Mouse (Mus musculus) heart, embryonic 16.5 days (tissue): Measurements from ENCODE around the gene Zfp879. TPM values are rescaled to one million over a fixed set of nuclear protein-coding genes. Genes with fewer than 3 reads are reported as not detected.

Experiments used
- ATAC-seq: fragments of 200-750 bp; cut with Nextera tagmentation; replicated peaks from 2 replicates; pipeline ENCODE4 v1.8.0; 2017; ENCODE audit warnings: moderate number of reproducible peaks; ENCODE audit not compliant: insufficient read depth, low FRiP score; ENCODE audit errors: extremely low read depth
- H3K27ac ChIP-seq: fragments of 300-500 bp; sonication (generic); 2 replicates; pipeline ENCODE4 v1.5.1; 2014; ENCODE audit warnings: mild to moderate bottlenecking, low read length, control low read depth, moderate library complexity
- H3K27me3 ChIP-seq: fragments of 300-500 bp; sonication (generic); 2 replicates; pipeline ENCODE4 v1.6.1; 2014; ENCODE audit warnings: low read length, mixed read lengths; ENCODE audit not compliant: control insufficient read depth, insufficient read depth
- H3K36me3 ChIP-seq: fragments of 300-500 bp; sonication (generic); 2 replicates; pipeline ENCODE4 v1.6.1; 2014; ENCODE audit not compliant: control insufficient read depth, insufficient read depth
- H3K4me1 ChIP-seq: fragments of 300-500 bp; sonication (generic); 2 replicates; pipeline ENCODE4 v1.6.1; 2014; ENCODE audit warnings: low read length, mixed read lengths; ENCODE audit not compliant: control insufficient read depth, insufficient read depth
- H3K4me2 ChIP-seq: fragments of 300-500 bp; sonication (generic); 2 replicates; pipeline ENCODE4 v1.6.1; 2014; ENCODE audit warnings: low read depth, mild to moderate bottlenecking, control low read depth, low read length
- H3K4me3 ChIP-seq: fragments of 300-500 bp; sonication (generic); 2 replicates; pipeline ENCODE4 v1.5.1; 2014; ENCODE audit warnings: mild to moderate bottlenecking, control low read depth, low read length
- H3K9ac ChIP-seq: fragments of 300-500 bp; sonication (generic); 2 replicates; pipeline ENCODE4 v1.6.1; 2014; ENCODE audit warnings: low read length, control low read depth
- H3K9me3 ChIP-seq: fragments of 300-500 bp; sonication (generic); replicated peaks from 2 replicates; pipeline ENCODE4 v1.6.1; 2016; ENCODE audit warnings: low read length; ENCODE audit not compliant: control insufficient read depth
- WGBS: fragments of 180-500 bp; shearing (Covaris S2); extraction: QIAGEN DNeasy Blood & Tissue Kit; methylation state at CpG from one replicate; pipeline ENCODE4 v1.1.7; 2014; 5-methylcytosine and 5-hydroxymethylcytosine counted together
- polyA plus RNA-seq: library from polyadenylated mRNA; unstranded; fragments of >200 nt; fragmentation: Nextera tagmentation; extraction: Ambion mirVana; gene quantifications from 2 replicates; pipeline ENCODE4 v1.2.1, GENCODE M21; 2015

Gene Zfp879
- 0.35 and 0.72 TPM in 2 replicates for polyA plus RNA-seq

DNA sequence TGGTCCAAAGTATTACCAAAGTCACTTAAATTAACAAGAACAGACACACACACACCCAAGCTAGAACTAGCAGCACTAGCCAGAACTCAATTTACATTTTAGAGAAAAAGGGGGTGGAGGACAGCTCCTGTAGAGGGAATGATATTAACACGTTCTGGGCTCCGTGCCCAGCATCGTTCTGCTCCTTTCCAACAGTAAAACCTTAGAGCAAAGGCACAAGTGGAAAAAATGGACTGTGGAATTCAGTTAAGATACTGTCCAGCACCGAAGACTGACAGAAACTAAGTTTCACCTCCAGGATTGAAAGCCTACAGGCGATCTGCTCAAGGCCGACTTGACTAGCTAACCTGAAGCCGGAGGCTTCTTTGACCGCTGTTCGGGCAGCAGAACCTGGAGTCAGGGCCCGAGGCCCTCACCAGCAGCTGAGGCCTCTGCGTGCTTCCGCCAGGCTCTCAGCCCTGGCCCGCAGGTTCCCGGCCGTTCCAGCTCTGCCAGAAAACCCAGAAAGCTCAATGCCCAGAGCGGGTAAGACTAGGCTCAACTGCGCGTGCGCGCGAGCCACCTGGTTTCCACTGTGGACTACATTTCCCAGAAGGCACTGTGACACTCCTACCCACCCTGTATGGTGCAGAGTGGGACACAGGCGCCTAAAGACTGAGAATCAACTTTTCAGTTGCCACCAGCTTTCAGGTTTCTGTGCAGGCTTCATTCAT is at the start of gene Zfp879:
Zfp879 (minus strand) TSS at position 530 of the 713 bp plus-strand sequence.
- Histone ChIP-seq H3K27me3 (no peaks in the 10 kb centered on the region), H3K4me1 (peaks cover 6% of the 10 kb centered on the region), H3K4me3 (peak within 1 kb of the TSS; percentile 57), H3K27ac (peak within 1 kb of the TSS; percentile 94), H3K9ac (peak within 1 kb of the TSS; percentile 82), H3K36me3 (no peaks in the 10 kb centered on the region), H3K4me2 (peak within 1 kb of the TSS; percentile 85), H3K9me3 (no peaks in the 10 kb centered on the region)
- 13% methylated on average over 22 of the region's 22 CpGs for WGBS
- peak; percentile 98 for ATAC-seq

DNA sequence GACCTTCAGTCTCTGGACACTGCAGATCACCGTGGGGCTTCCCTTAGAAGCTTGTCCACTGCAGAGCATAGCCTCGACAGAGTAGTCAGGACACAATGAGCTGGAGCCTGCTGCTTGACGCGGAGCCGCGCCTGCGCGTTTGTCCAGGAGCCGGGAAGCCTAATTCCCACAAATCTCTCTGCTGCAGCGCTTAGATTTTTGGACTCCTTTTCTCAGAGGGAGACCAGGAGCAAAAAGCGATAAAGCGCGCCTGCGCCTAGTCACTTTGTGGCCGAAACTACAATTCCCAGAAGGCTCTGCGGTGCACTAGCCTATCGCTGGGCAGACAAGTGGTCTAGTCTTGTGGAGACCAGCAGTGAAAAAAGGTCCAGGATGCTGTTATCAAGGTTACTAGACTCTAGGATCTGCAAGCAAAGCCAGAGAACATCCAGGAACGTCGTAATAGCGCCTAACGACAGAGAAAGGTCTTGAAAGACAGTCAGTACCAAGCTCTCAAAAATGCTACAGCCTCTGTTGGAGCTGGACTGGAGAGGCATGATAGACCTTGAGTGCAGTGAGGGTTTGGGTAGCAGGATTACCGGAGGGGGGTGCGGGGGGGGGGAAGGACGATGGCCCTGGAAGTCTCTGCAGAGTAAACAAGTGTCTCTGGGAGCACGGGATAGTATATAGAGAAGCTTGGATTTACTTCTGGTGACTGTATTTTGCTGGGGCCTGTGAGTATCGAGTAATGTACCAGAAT is 46.2 kb upstream of the Zfp879 start, which contains the start of gene Zfp454:
Zfp454 (minus strand) TSS at position 262 of the 739 bp plus-strand sequence.
- H3K4me3 ChIP-seq, result peak within 1 kb of the TSS; percentile 56
- WGBS, result 6% methylated on average over 26 of the region's 26 CpGs
- H3K27ac ChIP-seq, result no peak within 1 kb of the TSS

DNA sequence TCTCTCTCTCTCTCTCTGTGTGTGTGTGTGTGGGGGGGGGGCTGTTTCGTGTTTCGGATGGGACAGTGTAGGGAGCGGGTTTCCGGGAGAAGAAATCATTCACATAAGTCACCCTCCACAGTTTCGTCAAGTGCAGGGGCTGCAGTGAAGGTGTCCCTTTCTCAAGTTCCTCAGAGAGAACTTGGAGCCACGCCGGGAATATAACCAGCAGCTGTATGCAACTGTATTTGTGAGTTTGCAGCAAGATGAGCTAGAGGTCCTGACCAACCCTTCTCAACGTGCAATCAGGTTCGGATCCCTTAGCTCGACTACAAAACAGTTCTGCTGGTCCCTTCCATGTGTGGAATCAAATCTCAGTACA is 45.6 kb upstream of the Zfp879 start:
- 20% methylated on average over 10 of the region's 10 CpGs for WGBS
- 0 out of 2 replicates have a peak, but pooled peaks have one; percentile 4 for ATAC-seq
- H3K4me1 ChIP-seq, result peaks cover 6% of the 10 kb centered on the region
- H3K4me3 ChIP-seq, result peak overlapping the region; percentile 56
- H3K9me3 ChIP-seq, result no peaks in the 10 kb centered on the region
- H3K27me3 ChIP-seq, result no peaks in the 10 kb centered on the region; the same call in 1 of the 2 replicates
- peaks cover 2% of the 10 kb centered on the region; the same call in 1 of the 2 replicates for H3K36me3 ChIP-seq
- no peak overlapping the region for H3K27ac ChIP-seq
- H3K9ac ChIP-seq, result peak overlapping the region; percentile 73
- peak overlapping the region; percentile 74 for H3K4me2 ChIP-seq

More for the DNA sequence above, 46.2 kb upstream of the Zfp879 start, which contains the start of gene Zfp454:
- Histone ChIP-seq H3K4me1 (peaks cover 6% of the 10 kb centered on the region), H3K4me2 (peak within 1 kb of the TSS; percentile 74), H3K9ac (peak within 1 kb of the TSS; percentile 73), H3K27me3 (no peaks in the 10 kb centered on the region; the same call in 1 of the 2 replicates), H3K36me3 (peaks cover 2% of the 10 kb centered on the region; the same call in 1 of the 2 replicates), H3K9me3 (peaks cover 3% of the 10 kb centered on the region; the same call in 1 of the 2 replicates)
- peak; percentile 92 for ATAC-seq

DNA sequence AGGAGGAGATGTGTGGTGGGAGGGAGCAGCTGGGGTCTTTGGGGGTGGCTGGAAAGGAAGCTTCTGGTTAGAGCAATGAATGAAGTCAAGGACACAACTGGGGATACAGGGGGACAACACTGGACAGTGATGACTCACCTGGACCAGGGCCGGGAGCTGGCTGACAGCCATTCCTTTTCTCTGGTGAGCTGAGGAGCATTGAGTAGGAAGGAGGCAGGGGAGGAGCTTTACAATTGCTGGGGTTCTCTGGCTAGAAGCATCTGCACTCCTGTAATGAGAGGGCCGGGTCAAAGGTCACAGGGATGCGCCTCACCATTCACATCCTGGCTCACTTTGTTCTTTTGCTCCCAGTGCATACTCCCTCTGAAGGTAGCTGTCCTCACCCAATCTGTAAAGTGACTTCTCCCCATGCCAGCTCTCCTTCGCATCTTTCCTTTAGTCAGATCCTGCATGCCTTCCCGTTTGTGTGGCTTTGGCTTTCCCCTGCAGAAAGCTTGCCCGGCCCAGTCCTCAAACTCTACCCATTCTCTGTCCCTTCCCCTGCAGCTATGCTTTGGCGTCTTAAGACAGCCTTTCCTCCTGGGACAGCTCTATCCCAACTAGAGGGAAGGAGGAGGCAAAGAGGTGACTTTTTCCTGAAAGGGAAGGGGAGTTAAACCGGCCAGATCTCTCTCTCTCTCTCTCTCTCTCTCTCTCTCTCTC is 45.0 kb upstream of the Zfp879 start:
- H3K27ac ChIP-seq, result no peak overlapping the region
- peak overlapping the region; percentile 56 for H3K4me3 ChIP-seq
- no peaks in the 10 kb centered on the region for H3K9me3 ChIP-seq
- no peaks in the 10 kb centered on the region for H3K27me3 ChIP-seq
- 51% methylated on average over 8 of the region's 8 CpGs for WGBS
- H3K36me3 ChIP-seq, result peaks cover 2% of the 10 kb centered on the region; the same call in 1 of the 2 replicates
- H3K4me1 ChIP-seq, result peaks cover 6% of the 10 kb centered on the region
- ATAC-seq, result no peak
- peak overlapping the region; percentile 74 for H3K4me2 ChIP-seq
- peak overlapping the region; percentile 29 for H3K9ac ChIP-seq

DNA sequence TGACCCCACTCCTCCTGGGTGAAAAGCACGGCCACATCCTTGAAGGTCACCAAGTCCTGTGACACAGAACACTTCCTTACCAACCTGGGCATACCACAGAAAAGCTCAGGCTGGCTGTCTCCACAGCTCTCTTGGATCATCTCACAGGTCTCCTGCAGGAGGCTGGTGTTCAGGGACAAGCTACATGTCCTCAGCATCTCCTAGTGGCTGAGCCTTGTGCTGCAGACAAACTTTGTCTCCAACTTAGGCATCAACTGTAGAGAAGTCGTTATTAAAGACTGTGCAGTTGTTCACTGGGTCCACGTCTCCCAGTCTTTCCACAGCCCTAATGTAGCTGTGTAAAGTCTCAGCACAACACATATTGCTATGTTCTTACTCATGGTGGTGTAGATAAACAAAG is 42.4 kb upstream of the Zfp879 start:
- Histone ChIP-seq H3K4me3 (no peak overlapping the region), H3K27ac (no peak overlapping the region), H3K9ac (no peak overlapping the region), H3K4me1 (peaks cover 6% of the 10 kb centered on the region), H3K27me3 (no peaks in the 10 kb centered on the region), H3K36me3 (peaks cover 8% of the 10 kb centered on the region; the same call in 1 of the 2 replicates), H3K9me3 (no peaks in the 10 kb centered on the region), H3K4me2 (no peak overlapping the region)
- ATAC-seq, result no peak
- WGBS, result 70% methylated on average over 3 of the region's 3 CpGs

DNA sequence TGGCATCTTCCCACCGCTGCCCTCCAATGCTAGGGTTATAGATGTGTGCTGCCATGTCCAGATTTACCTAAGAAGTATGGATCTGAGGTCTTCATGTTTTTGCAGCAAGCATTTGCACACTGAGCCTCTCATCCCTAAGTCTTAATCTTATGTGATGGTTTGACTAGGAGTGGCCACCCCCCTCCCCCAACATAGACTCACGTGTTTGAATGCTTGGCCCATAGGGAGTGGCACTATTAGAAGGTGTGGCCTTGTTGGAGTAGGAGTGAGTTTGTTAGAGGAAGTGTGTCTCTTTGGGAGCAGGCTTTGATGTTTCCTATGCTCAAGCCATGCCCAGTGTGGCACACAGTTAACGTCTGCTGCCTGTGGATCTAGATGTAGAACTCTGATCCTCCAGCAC is 37.3 kb upstream of the Zfp879 start:
- Histone ChIP-seq H3K9me3 (peaks cover 7% of the 10 kb centered on the region), H3K27me3 (no peaks in the 10 kb centered on the region), H3K4me1 (no peaks in the 10 kb centered on the region), H3K4me2 (no peak overlapping the region), H3K27ac (no peak overlapping the region), H3K9ac (no peak overlapping the region), H3K36me3 (peaks cover 23% of the 10 kb centered on the region), H3K4me3 (no peak overlapping the region)
- WGBS, result 89% methylated on average over 3 of the region's 3 CpGs
- no peak for ATAC-seq

DNA sequence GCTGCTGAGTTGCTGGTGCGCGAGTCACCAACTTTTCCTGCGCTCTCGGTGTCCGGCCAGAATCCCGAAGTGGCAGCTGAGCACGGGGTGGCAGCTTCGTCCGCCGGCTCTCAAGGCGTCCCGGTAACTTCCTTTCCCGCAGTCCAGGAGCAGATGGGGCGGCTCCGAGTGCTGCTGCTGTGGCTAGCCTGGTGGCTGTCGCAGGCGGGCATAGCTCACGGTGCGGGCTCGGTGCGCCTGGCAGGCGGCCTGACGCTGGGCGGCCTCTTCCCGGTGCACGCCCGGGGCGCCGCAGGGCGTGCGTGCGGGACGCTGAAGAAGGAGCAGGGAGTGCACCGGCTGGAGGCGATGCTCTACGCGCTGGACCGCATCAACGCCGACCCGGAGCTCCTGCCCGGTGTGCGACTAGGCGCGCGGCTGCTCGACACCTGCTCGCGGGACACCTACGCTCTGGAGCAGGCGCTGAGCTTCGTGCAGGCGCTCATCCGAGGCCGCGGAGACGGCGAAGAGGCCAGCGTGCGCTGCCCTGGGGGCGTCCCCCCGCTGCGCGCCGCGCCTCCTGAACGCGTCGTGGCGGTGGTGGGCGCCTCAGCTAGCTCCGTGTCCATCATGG is 9.7 kb upstream of the Zfp879 start:
- Histone ChIP-seq H3K27ac (no peak overlapping the region), H3K36me3 (no peaks in the 10 kb centered on the region), H3K4me1 (peaks cover 12% of the 10 kb centered on the region), H3K9me3 (peaks cover 4% of the 10 kb centered on the region; the same call in 1 of the 2 replicates), H3K27me3 (peaks cover 52% of the 10 kb centered on the region), H3K9ac (peak overlapping the region; percentile 38; the same call in 1 of the 2 replicates), H3K4me3 (peak overlapping the region; percentile 55), H3K4me2 (peak overlapping the region; percentile 71)
- WGBS, result under 1% methylated on average over 69 of the region's 72 CpGs
- ATAC-seq, result no peak; the same call in 1 of the 2 replicates

DNA sequence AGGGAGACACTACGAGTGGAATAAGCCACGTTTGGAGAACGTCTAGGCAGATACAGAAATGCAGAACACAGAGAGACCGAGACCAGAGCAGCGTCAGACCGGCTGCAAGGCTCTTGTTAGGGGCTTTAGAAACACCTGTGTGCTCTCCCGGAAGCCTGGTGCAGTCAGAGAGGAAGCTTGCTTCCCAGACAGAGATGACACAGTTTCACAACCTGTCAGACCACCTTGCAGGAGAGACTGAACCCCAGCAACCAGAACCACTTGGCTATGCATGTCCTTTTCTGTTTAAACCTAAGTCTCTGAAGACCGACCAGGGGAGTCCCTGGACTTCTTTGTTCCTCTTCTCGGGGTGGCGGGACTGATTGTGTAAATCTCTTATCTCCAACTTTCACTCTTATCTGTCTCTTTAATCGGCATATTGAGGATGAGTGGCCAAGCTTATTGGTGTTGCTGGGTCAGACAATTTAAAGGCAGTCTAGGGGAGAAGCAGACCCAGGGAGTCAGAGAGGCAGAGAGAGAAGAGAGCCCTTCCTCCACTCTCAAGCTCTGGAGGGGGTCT is 8.9 kb upstream of the Zfp879 start, which contains the start of gene Grm6:
Grm6 (plus strand) TSS at position 509 of the 559 bp plus-strand sequence.
- Histone ChIP-seq H3K9ac (peak within 1 kb of the TSS; percentile 38; the same call in 1 of the 2 replicates), H3K4me3 (peak within 1 kb of the TSS; percentile 55), H3K36me3 (no peaks in the 10 kb centered on the region), H3K4me1 (peaks cover 12% of the 10 kb centered on the region), H3K27me3 (peaks cover 52% of the 10 kb centered on the region), H3K27ac (no peak within 1 kb of the TSS), H3K9me3 (peaks cover 4% of the 10 kb centered on the region; the same call in 1 of the 2 replicates), H3K4me2 (peak within 1 kb of the TSS; percentile 71)
- 2% methylated on average over 11 of the region's 11 CpGs for WGBS
- ATAC-seq, result no peak
